Mouse (Mus musculus): ENCODE results near the gene Cstad.

DNA sequence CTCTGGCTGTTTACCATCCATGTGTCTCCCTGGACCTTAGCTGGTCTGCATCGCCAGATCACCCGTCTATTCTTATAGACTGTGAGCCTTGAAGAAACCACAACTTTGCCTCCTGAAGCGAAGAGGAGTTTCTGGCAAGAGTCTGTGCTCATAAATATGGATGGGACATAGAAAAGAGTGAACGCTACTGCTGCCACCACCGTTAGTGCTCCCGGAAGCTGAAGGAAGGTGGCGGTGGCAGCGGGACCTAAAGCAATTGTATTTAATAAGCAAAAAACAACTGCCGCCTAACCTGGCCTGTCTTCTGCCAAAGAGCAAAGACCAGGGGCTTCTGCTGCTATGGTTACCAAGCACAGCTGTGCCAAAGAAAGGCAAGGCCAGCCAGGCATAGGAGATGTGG is 59.3 kb downstream of the Cstad start:
- TF ChIP-seq POLR2A (IDR thresholded peaks at IDR 0.05; ENCODE audit: borderline replicate concordance, control insufficient read depth, low read depth, low read length) (no peak), CTCF (IDR thresholded peaks at IDR 0.05; ENCODE audit: control insufficient read depth, insufficient read depth, low read length) (no peak)

All from bone marrow, adult 2 months (tissue).